Mouse (Mus musculus): ENCODE results near the gene Dgat2l6.

DNA sequence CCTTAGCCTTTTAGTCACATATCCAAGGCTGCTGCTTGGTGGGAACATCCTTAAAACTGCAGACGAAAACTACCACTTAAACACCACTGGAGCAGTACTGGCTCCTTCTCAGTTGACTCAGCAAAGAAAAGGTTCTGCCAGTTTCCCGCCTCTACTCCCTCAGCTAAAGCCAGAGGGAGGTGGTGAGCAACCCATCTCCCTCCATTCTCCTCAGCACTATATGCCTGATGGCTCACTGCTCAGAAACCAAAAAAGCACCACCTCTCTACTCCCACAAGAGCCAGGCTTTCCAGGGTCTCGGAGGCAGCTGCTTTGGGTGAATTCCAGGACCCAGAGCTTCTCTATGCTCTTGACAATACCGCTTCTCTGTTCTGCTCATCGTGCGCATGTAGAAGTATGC, 7.0 kb upstream of the Dgat2l6 start:
- no peak for TF ChIP-seq CTCF (conservative IDR thresholded peaks at IDR 0.05; ENCODE audit: low read length)
- no peak for TF ChIP-seq NANOG (IDR thresholded peaks at IDR 0.05; ENCODE audit: borderline replicate concordance, low read length)
